Mouse (Mus musculus): ENCODE measurements around the gene Gm9913. TPM values are rescaled to one million over a fixed set of nuclear protein-coding genes. Genes with fewer than 3 reads are reported as not detected.

The Gm9913 gene
- polyA plus RNA-seq, 1 experiment from 2014 or later = 0.60 TPM

DNA sequence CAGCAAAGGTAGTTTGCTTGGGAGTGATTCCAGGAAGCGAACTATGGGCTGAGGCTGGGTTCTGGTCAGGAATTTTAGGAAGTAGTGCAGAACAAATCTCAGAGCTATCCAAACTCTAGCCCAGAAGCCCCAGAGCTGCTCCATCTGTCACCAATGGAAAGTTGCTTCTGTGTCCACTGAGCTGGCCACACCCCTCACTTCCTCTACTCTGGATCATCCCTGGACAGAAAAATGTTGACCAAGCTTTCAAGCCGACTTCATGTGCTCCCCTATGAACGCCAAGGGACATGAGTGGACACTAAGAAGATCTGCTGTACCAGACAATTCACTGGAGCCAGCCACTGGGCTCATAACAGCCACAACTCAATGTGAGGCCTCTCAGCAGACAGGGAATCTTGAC, 28.7 kb upstream of the Gm9913 start:
- Histone ChIP-seq H3K4me1 (ENCODE audit: control insufficient read depth, insufficient read depth, low read length) (no peaks in the 10 kb centered on the region; the same call in 1 of the 2 replicates), H3K9ac (ENCODE audit: low read depth, low read length) (no peak overlapping the region), H3K4me3 (ENCODE audit: low read depth, low read length) (no peak overlapping the region), H3K36me3 (ENCODE audit: control insufficient read depth, insufficient read depth, low read length) (peaks cover 37% of the 10 kb centered on the region; the same call in 1 of the 2 replicates), H3K4me2 (ENCODE audit: low read depth, low read length) (no peak overlapping the region), H3K27me3 (replicated peaks; ENCODE audit: control insufficient read depth, insufficient read depth, low read length) (no peaks in the 10 kb centered on the region), H3K9me3 (ENCODE audit: control insufficient read depth, low read length) (no peaks in the 10 kb centered on the region), H3K27ac (replicated peaks; ENCODE audit: low read depth, low read length) (no peak overlapping the region)
- WGBS = 87% methylated on average over 3 of the region's 3 CpGs
- no peak for ATAC-seq (ENCODE audit: low read depth)
- DNase-seq (ENCODE audit: low spot score) = no peak

DNA sequence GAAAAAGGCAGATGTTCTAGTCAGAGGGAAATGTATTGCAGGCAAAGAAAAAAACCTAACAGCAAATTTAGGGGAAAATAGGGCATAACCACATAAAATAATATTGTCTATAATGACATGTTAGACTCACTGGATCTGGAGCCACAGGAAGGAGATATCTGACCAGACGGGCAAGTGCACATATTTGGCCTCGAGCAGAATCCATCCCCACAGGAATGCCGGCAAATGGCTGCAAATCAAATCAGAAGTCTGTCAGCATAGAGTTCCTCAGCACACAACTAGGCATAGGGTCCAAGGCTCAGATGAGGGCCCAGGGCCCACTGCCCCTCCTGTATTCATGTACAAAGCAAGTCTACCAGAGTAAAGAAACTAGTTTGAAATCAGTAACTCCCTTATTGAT, 27.5 kb upstream of the Gm9913 start:
- DNase-seq (ENCODE audit: low spot score) (no peak), ATAC-seq (ENCODE audit: low read depth) (no peak)
- no peaks in the 10 kb centered on the region for H3K27me3 ChIP-seq (replicated peaks; ENCODE audit: control insufficient read depth, insufficient read depth, low read length)
- H3K4me1 ChIP-seq (ENCODE audit: control insufficient read depth, insufficient read depth, low read length) = no peaks in the 10 kb centered on the region; the same call in 1 of the 2 replicates
- no peak overlapping the region for H3K4me2 ChIP-seq (ENCODE audit: low read depth, low read length)
- H3K36me3 ChIP-seq (ENCODE audit: control insufficient read depth, insufficient read depth, low read length) = peaks cover 30% of the 10 kb centered on the region; the same call in 1 of the 2 replicates
- H3K4me3 ChIP-seq (ENCODE audit: low read depth, low read length) = no peak overlapping the region
- no peaks in the 10 kb centered on the region for H3K9me3 ChIP-seq (ENCODE audit: control insufficient read depth, low read length)
- WGBS = 48% methylated on average over 3 of the region's 3 CpGs
- H3K27ac ChIP-seq (replicated peaks; ENCODE audit: low read depth, low read length) = no peak overlapping the region
- H3K9ac ChIP-seq (ENCODE audit: low read depth, low read length) = no peak overlapping the region

DNA sequence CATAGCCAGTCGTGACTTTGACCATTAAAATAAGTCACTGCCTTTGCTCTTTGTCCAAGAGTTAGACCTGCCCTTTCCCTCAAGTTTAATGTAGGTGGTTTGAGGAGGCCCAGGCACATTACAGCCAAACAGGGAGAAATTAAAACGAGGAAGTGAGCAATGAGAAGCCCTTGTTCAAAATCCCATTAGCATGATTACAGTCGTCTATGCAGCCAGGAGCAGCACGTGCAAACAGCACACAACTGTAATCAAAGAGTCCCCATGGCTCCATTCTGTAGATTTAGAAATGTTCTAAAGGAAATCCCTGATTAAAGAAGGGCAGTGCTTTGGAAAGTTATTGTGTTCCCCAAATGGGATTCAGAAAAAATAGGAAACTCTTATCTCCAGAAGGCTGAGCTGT, 26.2 kb upstream of the Gm9913 start:
- WGBS = 64% methylated on average over 4 of the region's 4 CpGs
- no peaks in the 10 kb centered on the region for H3K9me3 ChIP-seq (ENCODE audit: control insufficient read depth, low read length)
- DNase-seq (ENCODE audit: low spot score) (no peak), ATAC-seq (ENCODE audit: low read depth) (no peak)
- no peaks in the 10 kb centered on the region; the same call in 1 of the 2 replicates for H3K4me1 ChIP-seq (ENCODE audit: control insufficient read depth, insufficient read depth, low read length)
- no peak overlapping the region for H3K4me3 ChIP-seq (ENCODE audit: low read depth, low read length)
- peaks cover 18% of the 10 kb centered on the region; the same call in 1 of the 2 replicates for H3K36me3 ChIP-seq (ENCODE audit: control insufficient read depth, insufficient read depth, low read length)
- no peak overlapping the region for H3K27ac ChIP-seq (replicated peaks; ENCODE audit: low read depth, low read length)
- no peak overlapping the region for H3K4me2 ChIP-seq (ENCODE audit: low read depth, low read length)
- H3K27me3 ChIP-seq (replicated peaks; ENCODE audit: control insufficient read depth, insufficient read depth, low read length) = no peaks in the 10 kb centered on the region
- H3K9ac ChIP-seq (ENCODE audit: low read depth, low read length) = no peak overlapping the region

DNA sequence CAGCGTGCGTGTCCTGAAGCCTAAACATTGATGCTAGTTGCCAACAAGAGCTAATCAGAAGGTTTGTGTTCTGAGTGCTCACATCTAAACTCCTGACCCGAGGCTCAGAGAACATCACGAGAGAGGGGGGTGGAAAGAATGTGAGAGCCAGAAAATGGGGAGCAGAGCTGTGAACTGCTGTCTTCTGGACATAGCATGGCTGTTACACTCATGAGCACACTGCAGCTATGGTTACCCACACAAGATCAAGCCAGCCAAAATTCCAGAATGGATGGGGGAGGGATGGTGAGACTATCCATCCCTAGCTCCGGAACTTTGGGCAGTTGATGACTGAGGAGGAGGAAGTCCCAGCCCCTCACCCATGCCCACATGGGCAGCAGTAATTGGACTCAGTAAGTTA, 24.8 kb upstream of the Gm9913 start:
- H3K9me3 ChIP-seq (ENCODE audit: control insufficient read depth, low read length) = no peaks in the 10 kb centered on the region
- ATAC-seq (ENCODE audit: low read depth) = no peak

DNA sequence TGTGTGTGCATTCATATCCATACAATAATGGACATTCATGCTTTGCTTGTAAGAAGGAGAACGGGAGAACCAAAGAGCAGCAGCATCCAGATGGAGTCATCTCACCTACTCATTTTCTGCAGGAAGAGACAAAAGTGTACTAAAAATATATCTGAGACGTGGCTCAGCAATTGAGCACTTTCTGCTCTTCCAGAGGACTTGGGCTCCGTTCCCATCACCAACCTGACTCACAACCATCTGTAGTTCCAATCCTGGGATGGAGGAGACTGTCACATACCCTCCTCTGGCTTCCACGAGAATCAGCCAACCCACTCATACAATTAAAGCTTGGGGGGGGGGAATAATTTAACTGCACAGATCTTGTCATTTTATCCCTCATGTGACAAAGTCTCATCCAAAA, 23.8 kb upstream of the Gm9913 start:
- no peak overlapping the region for H3K9ac ChIP-seq (ENCODE audit: low read depth, low read length)
- no peaks in the 10 kb centered on the region; the same call in 1 of the 2 replicates for H3K4me1 ChIP-seq (ENCODE audit: control insufficient read depth, insufficient read depth, low read length)
- no peaks in the 10 kb centered on the region for H3K9me3 ChIP-seq (ENCODE audit: control insufficient read depth, low read length)
- no peak overlapping the region for H3K4me3 ChIP-seq (ENCODE audit: low read depth, low read length)
- DNase-seq (ENCODE audit: low spot score) = no peak
- no peak overlapping the region for H3K4me2 ChIP-seq (ENCODE audit: low read depth, low read length)
- H3K36me3 ChIP-seq (ENCODE audit: control insufficient read depth, insufficient read depth, low read length) = peaks cover 12% of the 10 kb centered on the region; the same call in 1 of the 2 replicates
- no peak overlapping the region for H3K27ac ChIP-seq (replicated peaks; ENCODE audit: low read depth, low read length)
- ATAC-seq (ENCODE audit: low read depth) = no peak
- no peaks in the 10 kb centered on the region for H3K27me3 ChIP-seq (replicated peaks; ENCODE audit: control insufficient read depth, insufficient read depth, low read length)
- 88% methylated on average over 4 of the region's 4 CpGs for WGBS

More for the DNA sequence above, 24.8 kb upstream of the Gm9913 start:
- Histone ChIP-seq H3K4me3 (ENCODE audit: low read depth, low read length) (no peak overlapping the region), H3K4me1 (ENCODE audit: control insufficient read depth, insufficient read depth, low read length) (no peaks in the 10 kb centered on the region; the same call in 1 of the 2 replicates), H3K9ac (ENCODE audit: low read depth, low read length) (no peak overlapping the region), H3K36me3 (ENCODE audit: control insufficient read depth, insufficient read depth, low read length) (peaks cover 18% of the 10 kb centered on the region; the same call in 1 of the 2 replicates), H3K4me2 (ENCODE audit: low read depth, low read length) (no peak overlapping the region), H3K27me3 (replicated peaks; ENCODE audit: control insufficient read depth, insufficient read depth, low read length) (no peaks in the 10 kb centered on the region), H3K27ac (replicated peaks; ENCODE audit: low read depth, low read length) (no peak overlapping the region)
- WGBS = 74% methylated on average over 5 of the region's 5 CpGs
- no peak for DNase-seq (ENCODE audit: low spot score)

GRCm38 (mm10) chr2:125481531-125482317, 23.2 kb upstream of the Gm9913 start:
- Histone ChIP-seq H3K9ac (ENCODE audit: low read depth, low read length) (no peak overlapping the region), H3K4me3 (ENCODE audit: low read depth, low read length) (no peak overlapping the region), H3K36me3 (ENCODE audit: control insufficient read depth, insufficient read depth, low read length) (0 out of 2 replicates have a peak, but pooled peaks cover 6% of the 10 kb centered on the region), H3K27ac (replicated peaks; ENCODE audit: low read depth, low read length) (no peak overlapping the region), H3K4me2 (ENCODE audit: low read depth, low read length) (no peak overlapping the region), H3K9me3 (ENCODE audit: control insufficient read depth, low read length) (no peaks in the 10 kb centered on the region), H3K4me1 (ENCODE audit: control insufficient read depth, insufficient read depth, low read length) (no peaks in the 10 kb centered on the region; the same call in 1 of the 2 replicates), H3K27me3 (replicated peaks; ENCODE audit: control insufficient read depth, insufficient read depth, low read length) (no peaks in the 10 kb centered on the region)
- ATAC-seq (ENCODE audit: low read depth) (no peak), DNase-seq (ENCODE audit: low spot score) (no peak)
- 90% methylated on average over 9 of the region's 9 CpGs for WGBS

- Histone ChIP-seq H3K4me1 (ENCODE audit: control insufficient read depth, insufficient read depth, low read length) (no peaks in the 10 kb centered on the region), H3K27me3 (replicated peaks; ENCODE audit: control insufficient read depth, insufficient read depth, low read length) (no peaks in the 10 kb centered on the region), H3K9me3 (ENCODE audit: control insufficient read depth, low read length) (no peaks in the 10 kb centered on the region), H3K27ac (replicated peaks; ENCODE audit: low read depth, low read length) (no peak overlapping the region), H3K9ac (ENCODE audit: low read depth, low read length) (no peak overlapping the region), H3K36me3 (ENCODE audit: control insufficient read depth, insufficient read depth, low read length) (no peaks in the 10 kb centered on the region), H3K4me3 (ENCODE audit: low read depth, low read length) (no peak overlapping the region), H3K4me2 (ENCODE audit: low read depth, low read length) (no peak overlapping the region)
- DNase-seq (ENCODE audit: low spot score) = no peak
- no peak for ATAC-seq (ENCODE audit: low read depth)
Observed at GRCm38 (mm10) chr2:125484164-125484563, 20.7 kb upstream of the Gm9913 start.

DNA sequence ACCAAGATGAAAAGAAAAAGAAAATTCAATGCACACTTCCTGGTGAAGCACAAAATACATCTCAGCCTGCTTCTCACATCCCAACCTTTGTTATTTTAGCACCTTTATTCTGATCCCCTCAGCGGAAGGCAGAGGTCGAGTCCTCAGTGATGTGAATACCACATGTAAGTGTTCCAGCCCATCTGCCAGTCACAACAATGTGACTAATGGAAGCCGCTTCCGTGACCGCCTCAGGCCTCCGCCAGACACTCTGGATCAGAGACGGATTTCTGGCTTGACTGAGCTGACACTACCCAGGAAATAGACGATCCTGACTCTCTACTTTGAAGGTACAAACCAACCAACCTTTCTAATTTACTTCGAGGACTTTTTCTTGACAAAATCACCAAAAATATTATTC, 20.0 kb upstream of the Gm9913 start:
- no peak overlapping the region for H3K27ac ChIP-seq (replicated peaks; ENCODE audit: low read depth, low read length)
- WGBS = 76% methylated on average over 9 of the region's 9 CpGs
- no peak overlapping the region for H3K4me3 ChIP-seq (ENCODE audit: low read depth, low read length)
- H3K9me3 ChIP-seq (ENCODE audit: control insufficient read depth, low read length) = no peaks in the 10 kb centered on the region
- no peaks in the 10 kb centered on the region for H3K27me3 ChIP-seq (replicated peaks; ENCODE audit: control insufficient read depth, insufficient read depth, low read length)
- H3K4me2 ChIP-seq (ENCODE audit: low read depth, low read length) = no peak overlapping the region
- no peak for DNase-seq (ENCODE audit: low spot score)
- ATAC-seq (ENCODE audit: low read depth) = no peak
- no peaks in the 10 kb centered on the region for H3K4me1 ChIP-seq (ENCODE audit: control insufficient read depth, insufficient read depth, low read length)
- H3K9ac ChIP-seq (ENCODE audit: low read depth, low read length) = no peak overlapping the region
- H3K36me3 ChIP-seq (ENCODE audit: control insufficient read depth, insufficient read depth, low read length) = peaks cover 3% of the 10 kb centered on the region; the same call in 1 of the 2 replicates

DNA sequence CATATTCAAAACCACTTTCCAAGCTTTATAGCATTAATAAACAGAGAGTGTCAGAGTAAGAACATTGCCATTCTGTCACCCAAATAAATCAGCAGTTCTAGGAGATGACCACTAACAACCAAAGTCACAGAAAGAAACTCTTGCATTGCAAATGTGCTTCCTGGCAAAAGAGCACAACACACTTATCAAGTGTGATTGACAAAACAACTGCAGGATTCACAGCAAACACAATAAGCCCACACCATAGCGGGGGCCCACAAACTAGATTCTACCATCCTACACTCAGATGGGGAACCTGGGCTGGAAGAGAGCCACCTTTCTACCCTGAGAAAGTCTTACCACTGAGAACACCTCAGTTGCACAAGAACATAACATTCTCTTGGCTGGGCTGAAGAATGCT, 14.9 kb upstream of the Gm9913 start:
- 0 out of 2 replicates have a peak, but pooled peaks cover 3% of the 10 kb centered on the region for H3K4me1 ChIP-seq (ENCODE audit: control insufficient read depth, insufficient read depth, low read length)
- 94% methylated on average over 1 of the region's 1 CpGs for WGBS
- no peak overlapping the region for H3K27ac ChIP-seq (replicated peaks; ENCODE audit: low read depth, low read length)
- no peak for DNase-seq (ENCODE audit: low spot score)
- no peaks in the 10 kb centered on the region for H3K27me3 ChIP-seq (replicated peaks; ENCODE audit: control insufficient read depth, insufficient read depth, low read length)
- no peak overlapping the region for H3K4me2 ChIP-seq (ENCODE audit: low read depth, low read length)
- no peak overlapping the region for H3K9ac ChIP-seq (ENCODE audit: low read depth, low read length)
- H3K36me3 ChIP-seq (ENCODE audit: control insufficient read depth, insufficient read depth, low read length) = peaks cover 6% of the 10 kb centered on the region; the same call in 1 of the 2 replicates
- no peak overlapping the region for H3K4me3 ChIP-seq (ENCODE audit: low read depth, low read length)
- no peak for ATAC-seq (ENCODE audit: low read depth)
- H3K9me3 ChIP-seq (ENCODE audit: control insufficient read depth, low read length) = no peaks in the 10 kb centered on the region
